Mouse (Mus musculus) bone marrow macrophage, adult 2 months (primary cell): Measurements from ENCODE around the gene Picalm. TPM values are rescaled to one million over a fixed set of nuclear protein-coding genes. Genes with fewer than 3 reads are reported as not detected.

Source experiments
- H3K27ac ChIP-seq: 2 replicates; pipeline ENCODE4 v1.5.1; 2012; ENCODE audit warnings: low read depth, low read length; ENCODE audit not compliant: insufficient read depth
- H3K4me1 ChIP-seq: 2 replicates; pipeline ENCODE4 v1.6.1; 2012; ENCODE audit warnings: low read length; ENCODE audit not compliant: control insufficient read depth, insufficient read depth
- H3K4me3 ChIP-seq: 2 replicates; pipeline ENCODE4 v1.5.1; 2012; ENCODE audit warnings: mild to moderate bottlenecking, low read length, moderate library complexity; ENCODE audit not compliant: insufficient read depth
- CTCF ChIP-seq: IDR thresholded peaks from 2 replicates; pipeline ENCODE4 v1.5.1; 2012; ENCODE audit warnings: low read depth, mild to moderate bottlenecking, low read length, moderate library complexity
- POLR2A ChIP-seq: IDR thresholded peaks from 2 replicates; pipeline ENCODE4 v1.6.1; 2012; ENCODE audit warnings: mild to moderate bottlenecking, low read depth, low read length, borderline replicate concordance
- polyA plus RNA-seq: library from polyadenylated mRNA; stranded (reverse); fragments of >200 nt; gene quantifications from 2 replicates; pipeline ENCODE4 v1.2.4, GENCODE M21; 2012; ENCODE audit not compliant: missing spikeins, insufficient read depth, insufficient read length

Picalm gene
- polyA plus RNA-seq, 1 experiment = 430 TPM

GRCm38 (mm10) chr7:90233921-90234320 is 103.9 kb downstream of the Picalm start:
- no peak overlapping the region for H3K27ac ChIP-seq
- no peak for TF ChIP-seq CTCF
- no peak for TF ChIP-seq POLR2A
- no peak overlapping the region for H3K4me3 ChIP-seq

GRCm38 (mm10) chr7:90236289-90236905 is 106.4 kb downstream of the Picalm start:
- TF ChIP-seq POLR2A (no peak), CTCF (no peak)
- H3K4me1 ChIP-seq = no peaks in the 10 kb centered on the region
- no peak overlapping the region for H3K27ac ChIP-seq
- no peak overlapping the region for H3K4me3 ChIP-seq

More at GRCm38 (mm10) chr7:90233921-90234320, 103.9 kb downstream of the Picalm start:
- 0 out of 2 replicates have a peak, but pooled peaks cover 2% of the 10 kb centered on the region for H3K4me1 ChIP-seq

- H3K4me3 ChIP-seq = no peak overlapping the region
- H3K4me1 ChIP-seq = no peaks in the 10 kb centered on the region
- H3K27ac ChIP-seq = no peak overlapping the region
- TF ChIP-seq POLR2A (no peak), CTCF (no peak)
Observed at GRCm38 (mm10) chr7:90243151-90243550, 113.1 kb downstream of the Picalm start.

GRCm38 (mm10) chr7:90243643-90244042 is 113.6 kb downstream of the Picalm start:
- Histone ChIP-seq H3K4me3 (no peak overlapping the region), H3K4me1 (no peaks in the 10 kb centered on the region), H3K27ac (no peak overlapping the region)
- no peak for TF ChIP-seq POLR2A
- no peak for TF ChIP-seq CTCF

- Histone ChIP-seq H3K4me1 (peaks cover 3% of the 10 kb centered on the region; the same call in 1 of the 2 replicates), H3K27ac (no peak overlapping the region), H3K4me3 (no peak overlapping the region)
- TF ChIP-seq POLR2A = no peak
Observed at GRCm38 (mm10) chr7:90252946-90253345, 122.9 kb downstream of the Picalm start.

GRCm38 (mm10) chr7:90258701-90259100 is 128.7 kb downstream of the Picalm start:
- TF ChIP-seq CTCF = no peak
- no peak for TF ChIP-seq POLR2A
- H3K27ac ChIP-seq = no peak overlapping the region
- H3K4me3 ChIP-seq = no peak overlapping the region
- peaks cover 3% of the 10 kb centered on the region; the same call in 1 of the 2 replicates for H3K4me1 ChIP-seq

GRCm38 (mm10) chr7:90259899-90260298 is 129.9 kb downstream of the Picalm start:
- no peak for TF ChIP-seq POLR2A
- TF ChIP-seq CTCF = no peak

GRCm38 (mm10) chr7:90261902-90262599 is 132.0 kb downstream of the Picalm start:
- Histone ChIP-seq H3K4me1 (peaks cover 3% of the 10 kb centered on the region; the same call in 1 of the 2 replicates), H3K27ac (no peak overlapping the region), H3K4me3 (no peak overlapping the region)
- no peak for TF ChIP-seq CTCF
- TF ChIP-seq POLR2A = no peak

More at GRCm38 (mm10) chr7:90259899-90260298, 129.9 kb downstream of the Picalm start:
- H3K27ac ChIP-seq = no peak overlapping the region
- peaks cover 3% of the 10 kb centered on the region; the same call in 1 of the 2 replicates for H3K4me1 ChIP-seq
- no peak overlapping the region for H3K4me3 ChIP-seq

Other genes with a start within 250 kb of the Picalm start
- not detected in 2 replicates for gene Ccdc81, start 226.6 kb upstream of the Picalm start, polyA plus RNA-seq
- 35.0 and 38.7 TPM in 2 replicates for gene Hikeshi, start 189.0 kb upstream of the Picalm start, polyA plus RNA-seq
- 71.9 and 74.8 TPM in 2 replicates for gene Eed, start 149.2 kb upstream of the Picalm start, polyA plus RNA-seq
- not detected in 2 replicates for gene Ccdc83, start 135.6 kb downstream of the Picalm start, polyA plus RNA-seq
- 0.47 and 0.75 TPM in 2 replicates for gene Sytl2, start 172.0 kb downstream of the Picalm start, polyA plus RNA-seq